Mouse (Mus musculus) hindbrain, embryonic 16.5 days (tissue): ENCODE data around the gene Slx4ip. TPM values are rescaled to one million over a fixed set of nuclear protein-coding genes. Genes with fewer than 3 reads are reported as not detected.
A peak's percentile ranks its signal among the peaks of the same experiment; 100 is the strongest.

Experiments used
- ATAC-seq: fragments of 200-750 bp; cut with Nextera tagmentation; 2 replicates; pipeline ENCODE4 v1.8.0; 2017; ENCODE audit warnings: moderate TSS enrichment, moderate library complexity
- H3K27ac ChIP-seq: fragments of 300-500 bp; sonication (generic); 2 replicates; pipeline ENCODE4 v1.5.1; 2014; ENCODE audit warnings: low read depth, mild to moderate bottlenecking, control low read depth, low read length, moderate library complexity
- H3K27me3 ChIP-seq: fragments of 300-500 bp; sonication (generic); replicated peaks from 2 replicates; pipeline ENCODE4 v1.6.1; 2014; ENCODE audit warnings: low read length; ENCODE audit not compliant: control insufficient read depth, insufficient read depth
- H3K36me3 ChIP-seq: fragments of 300-500 bp; sonication (generic); 2 replicates; pipeline ENCODE4 v1.6.1; 2014; ENCODE audit warnings: mild to moderate bottlenecking, low read length, moderate library complexity, mixed read lengths; ENCODE audit not compliant: control insufficient read depth, insufficient read depth
- H3K4me1 ChIP-seq: fragments of 300-500 bp; sonication (generic); 2 replicates; pipeline ENCODE4 v1.6.1; 2014; ENCODE audit warnings: low read depth, low read length; ENCODE audit not compliant: control insufficient read depth, insufficient read depth
- H3K4me2 ChIP-seq: fragments of 300-500 bp; sonication (generic); 2 replicates; pipeline ENCODE4 v1.6.1; 2014; ENCODE audit warnings: mild to moderate bottlenecking, low read length, control low read depth, moderate library complexity
- H3K4me3 ChIP-seq: fragments of 300-500 bp; sonication (generic); 2 replicates; pipeline ENCODE4 v1.5.1; 2014; ENCODE audit warnings: mild to moderate bottlenecking, low read length, control low read depth, moderate library complexity
- H3K9ac ChIP-seq: fragments of 300-500 bp; sonication (generic); 2 replicates; pipeline ENCODE4 v1.6.1; 2014; ENCODE audit warnings: low read depth, mild to moderate bottlenecking, control low read depth, low read length, moderate library complexity
- H3K9me3 ChIP-seq: fragments of 300-500 bp; sonication (generic); 2 replicates; pipeline ENCODE4 v1.6.1; 2014; ENCODE audit warnings: mild to moderate bottlenecking, low read length, moderate library complexity; ENCODE audit not compliant: control insufficient read depth
- WGBS: fragments of 180-500 bp; shearing (Covaris S2); extraction: QIAGEN DNeasy Blood & Tissue Kit; methylation state at CpG from one replicate; pipeline ENCODE4 v1.1.7; 2014; 5-methylcytosine and 5-hydroxymethylcytosine counted together
- polyA plus RNA-seq: library from polyadenylated mRNA; unstranded; fragments of >200 nt; fragmentation: Nextera tagmentation; extraction: Ambion mirVana; gene quantifications from 2 replicates; pipeline ENCODE4 v1.2.1, GENCODE M21; 2015

The Slx4ip gene
- polyA plus RNA-seq, 1 experiment from 2014 or later = 10.6 TPM

DNA sequence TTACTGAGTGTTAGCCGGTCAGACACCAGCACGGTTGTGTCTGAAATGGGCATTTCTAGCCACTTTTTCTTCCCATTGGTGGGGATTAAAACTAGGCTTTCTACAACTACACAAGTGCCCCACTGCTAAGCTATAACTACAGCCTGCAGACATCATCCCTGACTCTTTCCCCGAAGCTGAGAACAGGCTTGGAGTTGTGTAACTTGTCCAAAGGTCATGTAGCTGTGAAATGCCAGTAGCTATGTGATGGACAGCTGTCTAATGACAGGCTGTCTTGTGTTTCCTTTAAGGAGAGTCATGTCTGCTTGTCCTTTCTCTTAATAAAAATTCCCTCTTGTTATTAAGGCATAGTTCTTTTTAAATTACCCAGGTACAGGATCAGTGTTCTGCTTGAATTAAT is 122.1 kb downstream of the Slx4ip start:
- H3K4me2 ChIP-seq = no peak overlapping the region
- no peaks in the 10 kb centered on the region for H3K9me3 ChIP-seq
- no peaks in the 10 kb centered on the region for H3K36me3 ChIP-seq
- H3K4me3 ChIP-seq = no peak overlapping the region
- H3K9ac ChIP-seq = no peak overlapping the region
- H3K27me3 ChIP-seq = no peaks in the 10 kb centered on the region
- no peak for ATAC-seq
- no peak overlapping the region for H3K27ac ChIP-seq
- 80% methylated on average over 3 of the region's 3 CpGs for WGBS
- H3K4me1 ChIP-seq = no peaks in the 10 kb centered on the region

DNA sequence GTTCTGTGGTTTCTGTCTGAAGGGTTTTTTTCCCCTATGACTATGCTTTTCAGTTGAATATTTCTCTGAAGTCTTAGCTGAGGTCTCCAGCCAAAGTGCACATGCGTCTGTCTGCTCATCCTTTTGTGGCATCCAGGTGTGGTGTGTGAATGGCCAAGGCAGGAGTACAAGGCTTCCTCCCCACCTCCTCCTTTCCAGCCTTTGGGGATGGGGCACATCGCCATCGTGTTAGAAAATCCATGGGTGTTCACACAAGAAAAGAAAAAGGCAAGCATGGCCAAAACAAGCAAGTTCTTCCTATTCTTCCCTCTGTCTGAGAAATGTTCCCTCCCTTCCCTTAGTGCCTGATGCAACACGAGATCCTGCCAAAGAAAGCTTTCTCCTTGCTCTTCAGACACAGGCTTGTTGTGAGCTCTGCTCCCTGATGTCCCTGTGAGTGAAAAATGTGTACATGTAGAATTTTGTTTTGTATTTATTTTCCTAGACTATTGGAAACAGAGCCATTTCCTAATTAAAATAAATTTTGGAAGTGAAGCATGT is 122.9 kb downstream of the Slx4ip start:
- H3K4me3 ChIP-seq = no peak overlapping the region
- no peaks in the 10 kb centered on the region for H3K36me3 ChIP-seq
- H3K27me3 ChIP-seq = no peaks in the 10 kb centered on the region
- 67% methylated on average over 4 of the region's 4 CpGs for WGBS
- no peak for ATAC-seq
- H3K4me2 ChIP-seq = no peak overlapping the region
- H3K9ac ChIP-seq = no peak overlapping the region
- H3K27ac ChIP-seq = no peak overlapping the region
- no peaks in the 10 kb centered on the region for H3K4me1 ChIP-seq
- H3K9me3 ChIP-seq = no peaks in the 10 kb centered on the region

DNA sequence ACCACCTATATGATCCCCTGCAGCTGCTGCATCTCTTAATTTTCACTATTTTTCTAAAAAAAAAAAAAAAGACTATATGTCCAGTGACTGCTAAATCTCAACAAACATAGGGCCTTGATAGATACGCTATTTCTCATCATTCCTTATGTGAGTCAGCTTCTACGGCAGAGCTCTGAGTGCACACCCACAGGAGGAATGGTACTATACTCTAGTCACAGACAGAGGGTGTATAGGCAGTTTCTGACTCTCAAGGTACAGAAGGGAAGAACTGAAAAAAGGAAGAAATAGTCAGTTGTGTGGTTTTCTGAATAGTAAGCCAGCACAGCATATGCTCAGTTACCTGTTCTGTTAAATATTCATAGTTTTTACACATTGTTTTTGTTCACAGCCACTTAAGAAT is 123.4 kb downstream of the Slx4ip start:
- ATAC-seq = no peak
- Histone ChIP-seq H3K27ac (no peak overlapping the region), H3K9ac (no peak overlapping the region), H3K27me3 (no peaks in the 10 kb centered on the region), H3K36me3 (no peaks in the 10 kb centered on the region), H3K4me1 (no peaks in the 10 kb centered on the region), H3K4me2 (no peak overlapping the region), H3K9me3 (no peaks in the 10 kb centered on the region), H3K4me3 (no peak overlapping the region)
- WGBS = 77% methylated on average over 2 of the region's 2 CpGs

DNA sequence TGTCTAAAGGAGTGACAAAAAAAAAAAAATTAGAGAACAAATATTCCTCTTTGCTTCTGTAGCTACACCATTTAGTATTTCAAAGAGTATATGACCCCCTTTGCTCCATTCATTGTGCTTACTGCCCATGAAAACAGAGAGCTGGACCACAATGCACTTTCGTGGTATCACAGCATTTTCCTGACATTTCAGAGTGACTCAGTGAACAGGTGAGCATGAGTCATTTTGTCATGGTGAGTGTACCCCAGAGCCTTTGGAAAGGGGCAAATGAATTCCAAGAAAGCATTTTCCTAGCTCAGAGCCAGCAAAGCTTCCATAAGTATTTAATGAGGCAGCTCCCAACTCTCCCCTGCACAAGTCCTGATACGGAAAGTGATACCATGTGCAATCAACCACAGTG is 153.1 kb downstream of the Slx4ip start:
- Histone ChIP-seq H3K27ac (no peak overlapping the region), H3K9me3 (no peaks in the 10 kb centered on the region), H3K4me1 (no peaks in the 10 kb centered on the region), H3K9ac (no peak overlapping the region), H3K36me3 (no peaks in the 10 kb centered on the region), H3K4me3 (no peak overlapping the region), H3K27me3 (no peaks in the 10 kb centered on the region), H3K4me2 (no peak overlapping the region)
- ATAC-seq = no peak
- WGBS = 81% methylated on average over 2 of the region's 2 CpGs

DNA sequence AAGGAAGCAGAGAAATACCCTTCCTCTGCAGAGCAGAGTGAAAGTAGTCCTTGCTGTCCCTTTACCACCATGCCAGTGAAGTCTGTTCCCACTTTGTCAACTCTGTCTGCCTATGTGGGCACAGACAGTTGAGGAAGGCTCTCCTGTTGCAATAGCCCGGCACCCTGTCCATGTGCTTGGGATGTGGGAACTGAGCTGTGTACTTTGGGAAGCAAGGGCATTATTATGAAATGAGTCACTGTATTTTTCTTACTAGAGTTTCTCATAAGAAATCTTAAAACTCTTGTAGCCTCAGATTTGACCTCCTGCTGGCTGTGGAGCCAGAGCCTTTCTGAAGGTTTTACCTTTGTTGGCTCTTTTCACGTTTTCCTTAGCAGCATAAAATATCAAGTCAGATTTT is 158.3 kb downstream of the Slx4ip start:
- no peaks in the 10 kb centered on the region for H3K9me3 ChIP-seq
- H3K4me2 ChIP-seq = no peak overlapping the region
- H3K36me3 ChIP-seq = no peaks in the 10 kb centered on the region
- no peak overlapping the region for H3K4me3 ChIP-seq
- no peak overlapping the region for H3K9ac ChIP-seq
- no peak overlapping the region for H3K27ac ChIP-seq
- no peaks in the 10 kb centered on the region for H3K4me1 ChIP-seq
- no peaks in the 10 kb centered on the region for H3K27me3 ChIP-seq
- WGBS = 85% methylated on average over 2 of the region's 2 CpGs
- no peak for ATAC-seq

DNA sequence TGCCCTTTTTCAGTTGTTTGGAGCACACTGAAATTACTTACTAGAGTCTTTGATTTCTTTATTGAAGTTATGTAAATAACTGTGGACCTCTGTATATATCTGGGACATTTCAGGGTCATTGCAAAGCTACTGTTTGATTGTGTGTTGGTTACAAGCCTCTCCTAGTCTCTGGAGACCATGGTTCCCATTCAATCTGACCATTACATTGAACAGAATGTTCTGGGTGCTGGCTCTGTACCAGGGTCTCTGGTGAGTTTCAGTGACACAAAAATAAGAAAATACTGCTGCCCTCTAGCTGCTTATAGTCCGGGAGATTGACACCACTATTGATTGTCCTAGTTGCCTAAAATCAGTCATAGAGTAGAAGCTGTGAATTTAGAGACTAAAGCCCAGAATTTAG is 158.9 kb downstream of the Slx4ip start:
- no peaks in the 10 kb centered on the region for H3K27me3 ChIP-seq
- H3K9me3 ChIP-seq = no peaks in the 10 kb centered on the region
- no peaks in the 10 kb centered on the region for H3K4me1 ChIP-seq
- no peaks in the 10 kb centered on the region for H3K36me3 ChIP-seq
- H3K4me2 ChIP-seq = no peak overlapping the region
- no peak overlapping the region for H3K27ac ChIP-seq
- no peak overlapping the region for H3K4me3 ChIP-seq
- H3K9ac ChIP-seq = no peak overlapping the region
- ATAC-seq = no peak
- 80% methylated on average over 1 of the region's 1 CpGs for WGBS

DNA sequence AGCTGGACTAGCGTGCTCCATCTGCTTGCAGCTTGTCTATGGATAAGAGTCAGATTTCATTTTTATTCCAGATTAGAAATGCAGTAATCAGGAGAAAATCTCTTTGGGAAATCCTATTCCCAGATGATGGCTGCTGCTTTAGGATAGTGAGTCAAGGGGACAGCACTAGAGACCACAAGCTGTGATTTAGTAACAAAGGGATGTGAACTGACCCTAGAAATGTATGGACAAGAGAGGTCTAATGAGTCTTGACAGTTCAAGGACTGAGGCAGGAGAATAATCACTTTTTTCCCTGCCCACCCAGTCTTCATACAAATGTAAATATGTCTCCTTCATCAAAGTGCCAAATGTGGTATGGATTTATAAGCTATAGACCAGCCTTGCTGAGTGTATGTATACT is 172.8 kb downstream of the Slx4ip start:
- no peak overlapping the region for H3K27ac ChIP-seq
- H3K36me3 ChIP-seq = no peaks in the 10 kb centered on the region
- H3K9me3 ChIP-seq = no peaks in the 10 kb centered on the region
- WGBS = 72% methylated on average over 1 of the region's 1 CpGs
- ATAC-seq = no peak
- H3K4me2 ChIP-seq = no peak overlapping the region
- H3K4me3 ChIP-seq = no peak overlapping the region
- H3K9ac ChIP-seq = no peak overlapping the region
- H3K27me3 ChIP-seq = no peaks in the 10 kb centered on the region
- no peaks in the 10 kb centered on the region for H3K4me1 ChIP-seq

DNA sequence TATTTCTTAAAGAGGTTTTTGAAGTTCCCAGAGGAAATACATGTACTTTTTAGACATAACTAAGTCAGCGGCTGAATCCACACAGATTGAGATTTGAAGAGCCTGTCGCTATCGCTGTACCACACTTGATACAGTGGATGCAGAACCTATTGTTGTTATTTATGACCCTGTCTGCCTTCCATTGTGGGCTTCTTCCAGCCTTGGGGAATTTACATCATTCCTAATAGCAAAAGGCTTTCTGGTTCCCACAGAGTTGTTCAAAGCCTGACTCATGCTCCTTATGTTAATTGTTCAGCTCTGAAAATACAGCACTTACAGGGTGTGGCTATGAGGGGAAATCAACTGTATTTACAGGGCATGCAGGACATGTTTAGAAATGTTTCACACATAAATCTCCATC is 173.5 kb downstream of the Slx4ip start:
- H3K4me3 ChIP-seq = no peak overlapping the region
- no peaks in the 10 kb centered on the region for H3K27me3 ChIP-seq
- no peaks in the 10 kb centered on the region for H3K36me3 ChIP-seq
- no peak for ATAC-seq
- H3K9ac ChIP-seq = no peak overlapping the region
- WGBS = 31% methylated on average over 3 of the region's 3 CpGs
- H3K9me3 ChIP-seq = no peaks in the 10 kb centered on the region
- H3K4me2 ChIP-seq = no peak overlapping the region
- no peaks in the 10 kb centered on the region for H3K4me1 ChIP-seq
- no peak overlapping the region for H3K27ac ChIP-seq

DNA sequence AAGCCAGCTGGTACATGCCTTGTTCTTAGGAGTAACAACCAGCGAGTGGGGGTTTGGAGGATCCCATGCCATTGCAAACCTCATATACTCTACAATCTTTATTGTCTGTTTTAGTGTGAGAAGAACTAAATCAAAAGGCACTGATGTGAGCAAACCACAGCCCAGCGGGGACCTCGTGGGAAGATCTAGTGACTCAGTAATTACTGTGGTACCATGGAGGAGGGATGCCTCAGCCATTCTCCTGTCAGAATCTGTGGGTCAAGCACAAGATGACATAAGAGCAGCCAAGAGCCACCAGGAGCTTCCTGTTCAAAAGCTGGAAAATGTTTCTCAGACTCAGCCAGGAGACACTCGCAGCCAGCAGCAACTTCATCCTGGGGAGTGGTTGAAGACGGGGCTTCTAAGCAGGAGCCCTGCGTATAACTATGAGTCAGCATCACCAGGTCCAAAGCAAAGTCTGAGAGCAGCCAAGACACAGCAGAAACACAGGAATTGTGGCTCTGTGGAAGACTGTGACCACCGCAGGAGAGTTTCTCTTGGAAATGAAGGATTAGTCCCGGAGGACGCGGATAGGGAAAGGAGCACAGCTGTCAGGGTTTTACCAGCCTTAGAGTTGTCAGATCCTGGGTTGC is 176.6 kb downstream of the Slx4ip start:
- no peaks in the 10 kb centered on the region for H3K9me3 ChIP-seq
- no peak overlapping the region for H3K9ac ChIP-seq
- H3K4me3 ChIP-seq = no peak overlapping the region
- no peak overlapping the region for H3K4me2 ChIP-seq
- WGBS = 70% methylated on average over 10 of the region's 10 CpGs
- H3K27ac ChIP-seq = no peak overlapping the region
- H3K4me1 ChIP-seq = no peaks in the 10 kb centered on the region
- H3K36me3 ChIP-seq = no peaks in the 10 kb centered on the region
- peak; percentile 54 for ATAC-seq
- no peaks in the 10 kb centered on the region for H3K27me3 ChIP-seq
